In genomic region chr1:38130715-38131483, GRCm38 (mm10) we compare ENCODE assay signal across 8 mouse cellular contexts. TPM values are rescaled to one million over a fixed set of nuclear protein-coding genes. Genes with fewer than 3 reads are reported as not detected.
DNase-seq lines count a peak whose midpoint lies in the region; ATAC-seq lines count a peak whose summit lies in the region.

No protein-coding gene starts in this region.

- H3K27me3 ChIP-seq in forebrain, embryonic 10.5 days (ENCODE audit: poor library complexity, severe bottlenecking), result 0 out of 2 replicates have a peak, but pooled peaks cover 3% of the 10 kb centered on the region
- H3K27me3 ChIP-seq in forebrain, embryonic 11.5 days (ENCODE audit: control insufficient read depth, insufficient read depth, low read length), result no peaks in the 10 kb centered on the region
- no peaks in the 10 kb centered on the region for H3K27me3 ChIP-seq in liver, embryonic 15.5 days

- H3K4me2 ChIP-seq in forebrain, embryonic 11.5 days (ENCODE audit: low read depth, low read length, severe bottlenecking), result no peak overlapping the region
- peak overlapping the region; percentile 92 for H3K4me2 ChIP-seq in liver, embryonic 15.5 days

- H3K4me1 ChIP-seq in forebrain, embryonic 10.5 days, result peaks cover 40% of the 10 kb centered on the region
- H3K4me1 ChIP-seq in forebrain, embryonic 11.5 days (replicated peaks; ENCODE audit: control insufficient read depth, insufficient read depth, low read length), result peaks cover 3% of the 10 kb centered on the region; the same call in 1 of the 2 replicates
- peaks cover 41% of the 10 kb centered on the region for H3K4me1 ChIP-seq in liver, embryonic 15.5 days (replicated peaks)

- H3K27ac ChIP-seq in forebrain, embryonic 10.5 days, result peak overlapping the region; percentile 99; the same call in 1 of the 2 replicates
- H3K27ac ChIP-seq in forebrain, embryonic 11.5 days (ENCODE audit: low read depth, low read length), result no peak overlapping the region
- peak overlapping the region; percentile 93 for H3K27ac ChIP-seq in liver, embryonic 15.5 days (replicated peaks)

- H3K9ac ChIP-seq in forebrain, embryonic 11.5 days (ENCODE audit: low read length), result no peak overlapping the region
- H3K9ac ChIP-seq in liver, embryonic 15.5 days, result peak overlapping the region; percentile 95

- H3K4me3 ChIP-seq in forebrain, embryonic 10.5 days, result no peak overlapping the region; the same call in 1 of the 2 replicates
- H3K4me3 ChIP-seq in forebrain, embryonic 11.5 days (ENCODE audit: low read depth, low read length), result no peak overlapping the region
- peak overlapping the region; percentile 90 for H3K4me3 ChIP-seq in liver, embryonic 15.5 days (replicated peaks)

- H3K36me3 ChIP-seq in forebrain, embryonic 10.5 days (replicated peaks), result 0 out of 2 replicates have a peak, but pooled peaks cover 5% of the 10 kb centered on the region
- H3K36me3 ChIP-seq in forebrain, embryonic 11.5 days (ENCODE audit: control insufficient read depth, insufficient read depth, low read length), result no peaks in the 10 kb centered on the region
- H3K36me3 ChIP-seq in liver, embryonic 15.5 days (replicated peaks), result no peaks in the 10 kb centered on the region

- DNase-seq in forebrain, embryonic 10.5 days (ENCODE audit: extremely low spot score, low spot score), result peak; percentile 23
- no peak for DNase-seq in forebrain, embryonic 11.5 days (ENCODE audit: low spot score)
- peak; percentile 47 for DNase-seq in 3134 (ENCODE audit: extremely low read depth, insufficient read length, low spot score)
- DNase-seq in cerebellum, postnatal 10 days, result peak; percentile 9 to 18
- no peak for DNase-seq in layer of hippocampus, adult 9-11 months
- no peak for DNase-seq in left cerebral cortex, adult 8-10 months (ENCODE audit: low spot score in 2 of 2)
- no peak for DNase-seq in frontal cortex, adult 2 months (ENCODE audit: extremely low spot score in 1 of 2, low spot score in 1 of 2)

- no peaks in the 10 kb centered on the region; the same call in 1 of the 2 replicates for H3K9me3 ChIP-seq in forebrain, embryonic 10.5 days
- H3K9me3 ChIP-seq in forebrain, embryonic 11.5 days (ENCODE audit: control insufficient read depth, low read length), result no peaks in the 10 kb centered on the region
- no peaks in the 10 kb centered on the region for H3K9me3 ChIP-seq in liver, embryonic 15.5 days (replicated peaks)

- no peak for ATAC-seq in forebrain, embryonic 11.5 days (replicated peaks; ENCODE audit: low FRiP score)
- ATAC-seq in liver, embryonic 15.5 days (ENCODE audit: insufficient read depth), result no peak

- 64% methylated on average over 10 of the region's 10 CpGs for WGBS in forebrain, embryonic 10.5 days
- WGBS in forebrain, embryonic 11.5 days, result 58% methylated on average over 10 of the region's 10 CpGs
- 30% methylated on average over 10 of the region's 10 CpGs for WGBS in liver, embryonic 15.5 days (ENCODE audit: insufficient replicate concordance)

RNA-seq across cellular contexts. Expression of gene Rev1, which starts 1.3 kb away (rescaled TPM):
- polyA plus RNA-seq in forebrain, embryonic 10.5 days (2016; fragmentation: Nextera tagmentation; extraction: Ambion mirVana), result 36.0 and 39.2 TPM in 2 replicates
- 44.0 and 44.6 TPM in 2 replicates for polyA plus RNA-seq in forebrain, embryonic 11.5 days (2014; fragmentation: Nextera tagmentation; extraction: Ambion mirVana)
- polyA plus RNA-seq in liver, embryonic 15.5 days (2015; fragmentation: Nextera tagmentation; extraction: Ambion mirVana), result 13.3 and 17.5 TPM in 2 replicates
- total RNA-seq in left cerebral cortex, adult 8-10 months (2022), result 10 to 100 TPM; 43.6 to 45.9 (median 44.7) TPM
- polyA plus RNA-seq in frontal cortex, adult 2 months (2012; rRNA removed), result 34.4 and 36.3 TPM in 2 replicates

Comparison
In these comparisons a context has a peak if more than half of its experiments do, and no peak if none do; other contexts are left out.
1. DNase-seq: peak in forebrain, embryonic 10.5 days (single experiment), 3134 (single experiment) and cerebellum, postnatal 10 days (2 of 2); none in forebrain, embryonic 11.5 days (single experiment), layer of hippocampus, adult 9-11 months (single experiment), left cerebral cortex, adult 8-10 months (0 of 2) and frontal cortex, adult 2 months (0 of 2).